Mouse (Mus musculus) liver, embryonic 11.5 days (tissue): ENCODE measurements around the gene Olfml2b. TPM values are rescaled to one million over a fixed set of nuclear protein-coding genes. Genes with fewer than 3 reads are reported as not detected.

Experiments used
- ATAC-seq: fragments of 200-750 bp; cut with Nextera tagmentation; replicated peaks from 2 replicates; pipeline ENCODE4 v1.8.0; 2017; ENCODE audit warnings: moderate number of reproducible peaks, mild to moderate bottlenecking, moderate TSS enrichment, moderate library complexity; ENCODE audit not compliant: low FRiP score
- DNase-seq: peaks from one replicate; pipeline ENCODE4 v3.0.0-alpha.2; 2017; ENCODE audit warnings: low spot score
- H3K27ac ChIP-seq: fragments of 300-500 bp; sonication (generic); 2 replicates; pipeline ENCODE4 v1.5.1; 2014; ENCODE audit warnings: mild to moderate bottlenecking, low read depth, low read length, control low read depth
- H3K27me3 ChIP-seq: fragments of 300-500 bp; sonication (generic); replicated peaks from 2 replicates; pipeline ENCODE4 v1.6.1; 2014; ENCODE audit warnings: low read length, mixed read lengths; ENCODE audit not compliant: control insufficient read depth, insufficient read depth
- H3K36me3 ChIP-seq: fragments of 300-500 bp; sonication (generic); 2 replicates; pipeline ENCODE4 v1.6.1; 2014; ENCODE audit warnings: mild to moderate bottlenecking, low read length, moderate library complexity, mixed read lengths; ENCODE audit not compliant: control insufficient read depth, insufficient read depth
- H3K4me1 ChIP-seq: fragments of 300-500 bp; sonication (generic); replicated peaks from 2 replicates; pipeline ENCODE4 v1.6.1; 2014; ENCODE audit warnings: low read length, mixed read lengths; ENCODE audit not compliant: control insufficient read depth, insufficient read depth
- H3K4me2 ChIP-seq: fragments of 300-500 bp; sonication (generic); 2 replicates; pipeline ENCODE4 v1.6.1; 2014; ENCODE audit warnings: mild to moderate bottlenecking, control low read depth, moderate library complexity
- H3K4me3 ChIP-seq: fragments of 300-500 bp; sonication (generic); 2 replicates; pipeline ENCODE4 v1.5.1; 2014; ENCODE audit warnings: low read depth, low read length, control low read depth
- H3K9ac ChIP-seq: fragments of 300-500 bp; sonication (generic); 2 replicates; pipeline ENCODE4 v1.6.1; 2014; ENCODE audit warnings: low read depth, low read length, control low read depth
- H3K9me3 ChIP-seq: fragments of 300-500 bp; sonication (generic); 2 replicates; pipeline ENCODE4 v1.6.1; 2016; ENCODE audit warnings: low read length, inconsistent platforms, mixed read lengths; ENCODE audit not compliant: control insufficient read depth
- WGBS: fragments of 180-500 bp; shearing (Covaris S2); extraction: QIAGEN DNeasy Blood & Tissue Kit; methylation state at CpG from one replicate; pipeline ENCODE4 v1.1.7; 2014; 5-methylcytosine and 5-hydroxymethylcytosine counted together
- polyA plus RNA-seq: library from polyadenylated mRNA; unstranded; fragments of >200 nt; fragmentation: Nextera tagmentation; extraction: Ambion mirVana; gene quantifications from 2 replicates; pipeline ENCODE4 v1.2.1, GENCODE M21; 2014

Olfml2b gene
- polyA plus RNA-seq, 1 experiment from 2014 or later: 5.7 TPM

- Histone ChIP-seq H3K4me2 (no peak overlapping the region), H3K27me3 (no peaks in the 10 kb centered on the region), H3K4me1 (no peaks in the 10 kb centered on the region), H3K4me3 (no peak overlapping the region), H3K9me3 (no peaks in the 10 kb centered on the region), H3K9ac (no peak overlapping the region), H3K27ac (no peak overlapping the region), H3K36me3 (no peaks in the 10 kb centered on the region)
- DNase-seq (no peak), ATAC-seq (no peak)
- WGBS: 85% methylated on average over 5 of the region's 5 CpGs
Measured at GRCm38 (mm10) chr1:170721560-170721959, 77.2 kb downstream of the Olfml2b start.

- H3K27ac ChIP-seq: no peak overlapping the region
- DNase-seq (no peak), ATAC-seq (no peak)
- no peaks in the 10 kb centered on the region for H3K4me1 ChIP-seq
- H3K9ac ChIP-seq: no peak overlapping the region
- H3K9me3 ChIP-seq: no peaks in the 10 kb centered on the region
- WGBS: 71% methylated on average over 6 of the region's 6 CpGs
- H3K36me3 ChIP-seq: no peaks in the 10 kb centered on the region
- H3K27me3 ChIP-seq: no peaks in the 10 kb centered on the region
- no peak overlapping the region for H3K4me3 ChIP-seq
- H3K4me2 ChIP-seq: no peak overlapping the region
Measured at GRCm38 (mm10) chr1:170728524-170728923, 84.2 kb downstream of the Olfml2b start.

- no peaks in the 10 kb centered on the region for H3K27me3 ChIP-seq
- ATAC-seq (no peak), DNase-seq (no peak)
- no peak overlapping the region for H3K4me2 ChIP-seq
- H3K9ac ChIP-seq: no peak overlapping the region
- no peak overlapping the region for H3K27ac ChIP-seq
- 85% methylated on average over 8 of the region's 8 CpGs for WGBS
- no peak overlapping the region for H3K4me3 ChIP-seq
- H3K36me3 ChIP-seq: no peaks in the 10 kb centered on the region
- no peaks in the 10 kb centered on the region for H3K4me1 ChIP-seq
- no peaks in the 10 kb centered on the region for H3K9me3 ChIP-seq
Measured at GRCm38 (mm10) chr1:170729267-170729962, 85.1 kb downstream of the Olfml2b start.

GRCm38 (mm10) chr1:170731865-170732595 is 87.7 kb downstream of the Olfml2b start:
- no peak overlapping the region for H3K27ac ChIP-seq
- H3K4me2 ChIP-seq: no peak overlapping the region
- DNase-seq (no peak), ATAC-seq (no peak)
- no peaks in the 10 kb centered on the region for H3K27me3 ChIP-seq
- H3K4me1 ChIP-seq: no peaks in the 10 kb centered on the region
- H3K36me3 ChIP-seq: no peaks in the 10 kb centered on the region
- 76% methylated on average over 11 of the region's 11 CpGs for WGBS
- no peak overlapping the region for H3K9ac ChIP-seq
- no peaks in the 10 kb centered on the region for H3K9me3 ChIP-seq
- no peak overlapping the region for H3K4me3 ChIP-seq

Other genes starting within 250 kb of the Olfml2b start
- gene Nos1ap, start 54.7 kb upstream of the Olfml2b start, polyA plus RNA-seq: 8.6 and 8.8 TPM in 2 replicates
- gene Atf6, start 223.2 kb downstream of the Olfml2b start, polyA plus RNA-seq: 11.5 and 12.4 TPM in 2 replicates
- 0.62 TPM in 1 of 2 replicates, not detected in the other for gene Gm26620, start 240.5 kb downstream of the Olfml2b start, polyA plus RNA-seq
- gene Dusp12, start 241.0 kb downstream of the Olfml2b start, polyA plus RNA-seq: 34.8 and 36.7 TPM in 2 replicates